ENCODE assay signal across 25 mouse cellular contexts in genomic region chr12:34113336-34113735, GRCm38 (mm10).
"Had no signal": no experiment of that assay in that cellular context is flagged by ENCODE, and none has a peak within 500 bp of the region (broad histone marks: within the 10 kb centered on the region; RNA-seq: fewer than 3 reads in every experiment).

No protein-coding gene starts in this region.

- ATAC-seq: hindbrain, postnatal 0 days; intestine, embryonic 16.5 days; liver, embryonic 12.5 days had no signal

- H3K4me2 ChIP-seq: heart, embryonic 11.5 days; heart, embryonic 13.5 days; heart, embryonic 15.5 days; hindbrain, embryonic 13.5 days; hindbrain, embryonic 15.5 days; kidney, embryonic 15.5 days; limb, embryonic 13.5 days; limb, embryonic 15.5 days; liver, embryonic 12.5 days had no signal

- H3K9ac ChIP-seq: heart, embryonic 13.5 days; heart, embryonic 15.5 days; hindbrain, embryonic 13.5 days; hindbrain, embryonic 15.5 days; kidney, embryonic 15.5 days; limb, embryonic 13.5 days; limb, embryonic 15.5 days; liver, embryonic 12.5 days; liver, embryonic 14.5 days had no signal

- DNase-seq: gastrocnemius, postnatal 14 days; gastrocnemius, postnatal 36 days; heart, adult 11 months; heart, adult 2 months; heart, postnatal 14 days; heart, postnatal 36 days; kidney, adult 11 months; kidney, adult 2 months; kidney, adult 9 months; kidney, postnatal 25 days; layer of hippocampus, adult 9-11 months; layer of hippocampus, postnatal 36 days; left cerebral cortex, postnatal 4 days had no signal

- H3K4me1 ChIP-seq: heart, embryonic 13.5 days; heart, embryonic 15.5 days; hindbrain, embryonic 13.5 days; hindbrain, embryonic 15.5 days; kidney, embryonic 15.5 days; limb, embryonic 13.5 days; limb, embryonic 15.5 days; liver, embryonic 12.5 days had no signal

- H3K9me3 ChIP-seq: heart, embryonic 13.5 days; heart, embryonic 15.5 days; hindbrain, embryonic 13.5 days; hindbrain, embryonic 15.5 days; kidney, embryonic 15.5 days; limb, embryonic 13.5 days; limb, embryonic 15.5 days; liver, embryonic 12.5 days had no signal

- H3K36me3 ChIP-seq: heart, embryonic 13.5 days; heart, embryonic 15.5 days; hindbrain, embryonic 13.5 days; hindbrain, embryonic 15.5 days; kidney, embryonic 15.5 days; limb, embryonic 13.5 days; limb, embryonic 15.5 days; liver, embryonic 12.5 days had no signal

- H3K27ac ChIP-seq: heart, adult 2 months; heart, embryonic 13.5 days; heart, embryonic 15.5 days; hindbrain, embryonic 13.5 days; hindbrain, embryonic 15.5 days; hindbrain, postnatal 0 days; kidney, embryonic 15.5 days; limb, embryonic 15.5 days; liver, embryonic 12.5 days; liver, embryonic 14.5 days had no signal

- H3K4me3 ChIP-seq: heart, adult 2 months; heart, embryonic 13.5 days; heart, embryonic 15.5 days; hindbrain, embryonic 13.5 days; hindbrain, embryonic 15.5 days; kidney, embryonic 15.5 days; limb, embryonic 13.5 days; limb, embryonic 15.5 days; liver, embryonic 12.5 days had no signal

- H3K27me3 ChIP-seq: heart, embryonic 13.5 days; heart, embryonic 15.5 days; hindbrain, embryonic 13.5 days; hindbrain, embryonic 15.5 days; kidney, embryonic 15.5 days; limb, embryonic 13.5 days; limb, embryonic 15.5 days; liver, embryonic 12.5 days had no signal
